Mouse (Mus musculus) heart, embryonic 12.5 days (tissue): Measurements from ENCODE around the gene Ppp2r2c. TPM values are rescaled to one million over a fixed set of nuclear protein-coding genes. Genes with fewer than 3 reads are reported as not detected.
"Not testable (repeated sequence)": the region's sequence is repeated elsewhere in the genome, so short reads cannot be mapped to it uniquely, and the experiment has no call there.

Source experiments
- ATAC-seq: fragments of 200-750 bp; cut with Nextera tagmentation; 2 replicates; pipeline ENCODE4 v1.8.0; 2017; ENCODE audit warnings: moderate TSS enrichment, moderate library complexity; ENCODE audit not compliant: insufficient number of reproducible peaks, low FRiP score
- H3K27ac ChIP-seq: fragments of 300-500 bp; sonication (generic); 2 replicates; pipeline ENCODE4 v1.5.1; 2016; ENCODE audit warnings: mild to moderate bottlenecking, moderate library complexity; ENCODE audit not compliant: poor library complexity, severe bottlenecking
- H3K27me3 ChIP-seq: fragments of 300-500 bp; sonication (generic); replicated peaks from 2 replicates; pipeline ENCODE4 v1.6.1; 2016; ENCODE audit warnings: mild to moderate bottlenecking, moderate library complexity
- H3K36me3 ChIP-seq: fragments of 300-500 bp; sonication (generic); 2 replicates; pipeline ENCODE4 v1.6.1; 2016; ENCODE audit warnings: mild to moderate bottlenecking, moderate library complexity
- H3K4me1 ChIP-seq: fragments of 300-500 bp; sonication (generic); replicated peaks from 2 replicates; pipeline ENCODE4 v1.6.1; 2016; ENCODE audit warnings: mild to moderate bottlenecking
- H3K4me2 ChIP-seq: fragments of 300-500 bp; sonication (generic); 2 replicates; pipeline ENCODE4 v1.6.1; 2016; ENCODE audit warnings: mild to moderate bottlenecking, moderate library complexity
- H3K4me3 ChIP-seq: fragments of 300-500 bp; sonication (generic); 2 replicates; pipeline ENCODE4 v1.5.1; 2016; ENCODE audit warnings: mild to moderate bottlenecking
- H3K9ac ChIP-seq: fragments of 300-500 bp; sonication (generic); 2 replicates; pipeline ENCODE4 v1.6.1; 2016; ENCODE audit warnings: mild to moderate bottlenecking, moderate library complexity
- H3K9me3 ChIP-seq: fragments of 300-500 bp; sonication (generic); replicated peaks from 2 replicates; pipeline ENCODE4 v1.6.1; 2016; ENCODE audit warnings: mild to moderate bottlenecking, moderate library complexity
- WGBS: fragments of 180-500 bp; shearing (Covaris S2); methylation state at CpG from one replicate; pipeline ENCODE4 v1.1.7; 2016; 5-methylcytosine and 5-hydroxymethylcytosine counted together
- polyA plus RNA-seq: library from polyadenylated mRNA; unstranded; fragments of >200 nt; fragmentation: Nextera tagmentation; extraction: Ambion mirVana; gene quantifications from 2 replicates; pipeline ENCODE4 v1.2.1, GENCODE M21; 2016

Ppp2r2c gene
- polyA plus RNA-seq, 1 experiment from 2014 or later, result 0.14 TPM

- H3K27ac ChIP-seq, result no peak overlapping the region
- H3K4me1 ChIP-seq, result peaks cover 12% of the 10 kb centered on the region
- H3K4me2 ChIP-seq, result no peak overlapping the region
- no peaks in the 10 kb centered on the region for H3K36me3 ChIP-seq
- no peak overlapping the region for H3K9ac ChIP-seq
- no peak for ATAC-seq
- H3K4me3 ChIP-seq, result no peak overlapping the region
- H3K27me3 ChIP-seq, result no peaks in the 10 kb centered on the region
- no peaks in the 10 kb centered on the region; the same call in 1 of the 2 replicates for H3K9me3 ChIP-seq
- WGBS, result 54% methylated on average over 4 of the region's 4 CpGs
Measured at GRCm38 (mm10) chr5:36928701-36929100, 60.4 kb downstream of the Ppp2r2c start.

DNA sequence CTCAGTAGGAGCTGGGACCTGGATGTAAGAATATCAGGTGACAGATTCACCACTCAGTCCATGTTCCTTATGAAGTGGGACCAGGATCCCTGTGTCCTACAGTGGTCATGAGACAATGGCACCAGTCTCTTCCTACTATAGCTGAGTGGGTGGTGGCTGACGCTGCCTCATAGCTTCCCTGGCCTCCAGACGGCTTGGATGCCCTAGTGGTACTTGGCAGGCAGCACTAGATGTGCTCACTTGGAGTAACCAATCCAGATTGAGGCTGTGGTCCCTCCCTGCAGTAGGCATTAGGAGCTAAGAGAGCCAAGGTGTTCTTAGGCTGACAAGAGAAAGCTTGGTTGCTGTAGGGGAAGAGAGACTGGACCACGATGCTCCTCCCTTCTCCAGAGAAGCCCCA lies 61.1 kb downstream of the Ppp2r2c start:
- no peak overlapping the region for H3K4me3 ChIP-seq
- H3K9ac ChIP-seq, result no peak overlapping the region
- WGBS, result 61% methylated on average over 3 of the region's 3 CpGs
- ATAC-seq, result no peak
- no peaks in the 10 kb centered on the region; the same call in 1 of the 2 replicates for H3K9me3 ChIP-seq
- H3K27me3 ChIP-seq, result no peaks in the 10 kb centered on the region
- H3K36me3 ChIP-seq, result no peaks in the 10 kb centered on the region
- no peak overlapping the region for H3K4me2 ChIP-seq
- H3K4me1 ChIP-seq, result peaks cover 12% of the 10 kb centered on the region
- no peak overlapping the region for H3K27ac ChIP-seq

GRCm38 (mm10) chr5:36933383-36933782 lies 65.1 kb downstream of the Ppp2r2c start:
- H3K4me1 ChIP-seq, result peaks cover 32% of the 10 kb centered on the region
- no peaks in the 10 kb centered on the region; the same call in 1 of the 2 replicates for H3K9me3 ChIP-seq
- no peaks in the 10 kb centered on the region for H3K36me3 ChIP-seq
- H3K4me3 ChIP-seq, result no peak overlapping the region
- 60% methylated on average over 7 of the region's 8 CpGs for WGBS
- no peaks in the 10 kb centered on the region for H3K27me3 ChIP-seq
- H3K4me2 ChIP-seq, result no peak overlapping the region
- no peak overlapping the region for H3K27ac ChIP-seq
- H3K9ac ChIP-seq, result no peak overlapping the region
- no peak for ATAC-seq

GRCm38 (mm10) chr5:36935486-36936473 lies 67.5 kb downstream of the Ppp2r2c start:
- Histone ChIP-seq H3K9me3 (no peaks in the 10 kb centered on the region), H3K27me3 (no peaks in the 10 kb centered on the region), H3K4me1 (peaks cover 32% of the 10 kb centered on the region), H3K9ac (no peak overlapping the region), H3K36me3 (no peaks in the 10 kb centered on the region), H3K4me2 (no peak overlapping the region), H3K4me3 (no peak overlapping the region), H3K27ac (peak overlapping the region; percentile 19)
- 51% methylated on average over 17 of the region's 17 CpGs for WGBS
- no peak for ATAC-seq

DNA sequence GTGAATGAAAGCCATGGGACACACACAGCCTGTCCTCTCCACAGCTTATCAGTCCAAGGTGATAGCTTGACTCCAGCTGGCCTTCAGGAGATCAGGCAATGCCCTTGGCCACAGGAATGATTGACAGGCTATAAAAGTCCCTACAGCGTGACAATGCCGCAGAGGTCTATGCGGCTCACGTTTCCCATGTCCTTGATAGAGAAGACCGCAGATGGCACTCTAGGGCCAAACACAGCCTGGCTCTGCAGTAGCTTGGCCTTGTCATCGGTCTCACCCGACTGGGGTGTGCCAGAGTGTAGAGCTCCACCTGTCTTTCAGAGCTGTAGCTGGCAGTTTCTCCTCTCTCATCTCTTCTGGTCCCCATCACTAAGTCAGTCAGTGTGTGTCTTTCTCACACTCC lies 68.2 kb downstream of the Ppp2r2c start:
- Histone ChIP-seq H3K4me3 (no peak overlapping the region), H3K36me3 (no peaks in the 10 kb centered on the region), H3K4me1 (peaks cover 32% of the 10 kb centered on the region), H3K4me2 (no peak overlapping the region), H3K27ac (no peak overlapping the region), H3K27me3 (no peaks in the 10 kb centered on the region), H3K9me3 (no peaks in the 10 kb centered on the region), H3K9ac (no peak overlapping the region)
- ATAC-seq, result 0 out of 2 replicates have a peak, but pooled peaks have one; percentile 27
- WGBS, result 42% methylated on average over 7 of the region's 7 CpGs

- ATAC-seq, result no peak
- Histone ChIP-seq H3K4me3 (no peak overlapping the region), H3K27ac (no peak overlapping the region), H3K27me3 (no peaks in the 10 kb centered on the region), H3K4me1 (peaks cover 32% of the 10 kb centered on the region), H3K9me3 (no peaks in the 10 kb centered on the region), H3K9ac (no peak overlapping the region), H3K36me3 (no peaks in the 10 kb centered on the region), H3K4me2 (no peak overlapping the region)
- 86% methylated on average over 5 of the region's 5 CpGs for WGBS
Measured at GRCm38 (mm10) chr5:36938021-36938420, 69.7 kb downstream of the Ppp2r2c start.

- H3K36me3 ChIP-seq, H3K4me3 ChIP-seq, ATAC-seq, H3K27me3 ChIP-seq, H3K9me3 ChIP-seq, H3K27ac ChIP-seq, H3K9ac ChIP-seq, H3K4me2 ChIP-seq: not testable (repeated sequence)
- 70% methylated on average over 2 of the region's 2 CpGs for WGBS
- H3K4me1 ChIP-seq, result peaks cover 29% of the 10 kb centered on the region
Measured at GRCm38 (mm10) chr5:36938991-36939390, 70.7 kb downstream of the Ppp2r2c start.

- Histone ChIP-seq H3K4me1 (no peaks in the 10 kb centered on the region), H3K9me3 (no peaks in the 10 kb centered on the region), H3K4me2 (no peak overlapping the region), H3K9ac (no peak overlapping the region), H3K27ac (no peak overlapping the region), H3K36me3 (no peaks in the 10 kb centered on the region), H3K4me3 (no peak overlapping the region), H3K27me3 (no peaks in the 10 kb centered on the region)
- WGBS, result 93% methylated on average over 2 of the region's 2 CpGs
- ATAC-seq, result no peak
Measured at GRCm38 (mm10) chr5:36942446-36942845, 74.1 kb downstream of the Ppp2r2c start.

GRCm38 (mm10) chr5:36944552-36944951 lies 76.2 kb downstream of the Ppp2r2c start:
- no peak for ATAC-seq
- Histone ChIP-seq H3K4me2 (no peak overlapping the region), H3K27ac (no peak overlapping the region), H3K9ac (no peak overlapping the region), H3K36me3 (no peaks in the 10 kb centered on the region), H3K4me3 (no peak overlapping the region), H3K4me1 (no peaks in the 10 kb centered on the region), H3K27me3 (peaks cover 12% of the 10 kb centered on the region; the same call in 1 of the 2 replicates), H3K9me3 (no peaks in the 10 kb centered on the region)
- 62% methylated on average over 5 of the region's 5 CpGs for WGBS

DNA sequence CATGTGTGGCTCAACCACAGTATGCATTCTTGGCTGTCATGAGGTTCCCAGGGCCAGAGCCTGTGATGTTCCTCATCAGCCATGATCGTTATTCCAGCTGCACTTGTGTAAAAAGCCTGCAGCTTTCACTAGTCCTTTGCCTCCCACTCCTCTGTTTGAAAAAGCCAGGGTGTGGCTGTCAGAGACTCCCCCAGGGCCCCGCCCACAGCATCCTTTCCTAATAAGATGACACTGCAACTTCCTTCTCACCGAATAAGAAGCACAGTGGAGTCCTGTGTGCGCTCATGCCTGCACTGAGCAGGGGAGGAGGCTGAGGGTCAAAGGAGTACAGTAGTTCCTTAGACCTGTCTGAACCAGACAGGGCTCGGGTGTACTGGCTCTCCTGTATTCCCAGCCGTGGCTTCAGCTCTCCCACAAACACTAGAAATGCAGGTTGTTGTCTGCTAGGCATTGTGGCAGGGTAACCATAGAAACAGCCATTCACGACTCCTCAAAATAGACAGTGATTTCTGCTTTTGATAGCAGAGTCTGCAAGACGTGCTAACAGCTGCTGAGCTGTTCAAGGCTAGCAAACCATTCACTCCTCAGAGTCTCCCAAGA lies 76.9 kb downstream of the Ppp2r2c start:
- no peak for ATAC-seq
- Histone ChIP-seq H3K4me2 (no peak overlapping the region), H3K27ac (no peak overlapping the region), H3K36me3 (no peaks in the 10 kb centered on the region), H3K4me1 (no peaks in the 10 kb centered on the region), H3K4me3 (no peak overlapping the region), H3K9ac (no peak overlapping the region), H3K9me3 (no peaks in the 10 kb centered on the region), H3K27me3 (peaks cover 12% of the 10 kb centered on the region; the same call in 1 of the 2 replicates)
- 52% methylated on average over 8 of the region's 8 CpGs for WGBS

DNA sequence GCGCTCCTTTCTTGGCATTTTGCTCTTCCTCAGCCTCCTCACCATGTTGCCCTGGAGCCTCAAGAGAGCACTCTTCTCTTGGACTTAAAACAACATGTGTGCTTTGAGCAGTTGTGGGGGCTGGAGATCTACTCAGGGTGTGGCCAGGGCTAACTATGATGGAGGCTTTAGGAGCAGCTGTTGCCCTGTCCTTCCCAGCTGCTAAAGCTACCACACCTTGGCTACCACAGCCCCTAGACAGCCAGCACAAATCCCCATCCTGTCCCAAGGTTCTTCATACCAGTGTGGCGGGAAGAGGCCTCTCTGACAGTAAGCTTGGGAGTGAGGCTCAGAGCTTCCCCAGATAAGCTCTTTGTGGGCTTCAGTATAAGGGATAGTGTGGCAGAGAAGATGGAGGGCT lies 77.4 kb downstream of the Ppp2r2c start:
- no peak for ATAC-seq
- Histone ChIP-seq H3K9me3 (no peaks in the 10 kb centered on the region), H3K4me2 (no peak overlapping the region), H3K27me3 (peaks cover 12% of the 10 kb centered on the region; the same call in 1 of the 2 replicates), H3K27ac (no peak overlapping the region), H3K4me1 (no peaks in the 10 kb centered on the region), H3K4me3 (no peak overlapping the region), H3K36me3 (no peaks in the 10 kb centered on the region), H3K9ac (no peak overlapping the region)
- 72% methylated on average over 2 of the region's 2 CpGs for WGBS
